Comparison of ENCODE assay signal across 21 mouse cellular contexts in genomic region chr6:36671274-36671673, GRCm38 (mm10).
"Had no signal": no experiment of that assay in that cellular context is flagged by ENCODE, and none has a peak within 500 bp of the region (broad histone marks: within the 10 kb centered on the region; RNA-seq: fewer than 3 reads in every experiment).

No protein-coding gene starts in this region.

- H3K27me3 ChIP-seq: liver, embryonic 15.5 days; lung, embryonic 15.5 days; midbrain, embryonic 12.5 days; neural tube, embryonic 13.5 days; neural tube, embryonic 15.5 days had no signal

- H3K4me3 ChIP-seq: liver, embryonic 15.5 days; lung, embryonic 15.5 days; midbrain, embryonic 10.5 days; midbrain, embryonic 12.5 days; myocyte; neural tube, embryonic 13.5 days; neural tube, embryonic 15.5 days had no signal

- H3K4me2 ChIP-seq: liver, embryonic 15.5 days; lung, embryonic 15.5 days; midbrain, embryonic 12.5 days; neural tube, embryonic 13.5 days; neural tube, embryonic 15.5 days had no signal

- H3K36me3 ChIP-seq: liver, embryonic 15.5 days; lung, embryonic 15.5 days; midbrain, embryonic 10.5 days; midbrain, embryonic 12.5 days; neural tube, embryonic 13.5 days; neural tube, embryonic 15.5 days had no signal

- H3K9ac ChIP-seq: liver, embryonic 15.5 days; liver, postnatal 0 days; lung, embryonic 15.5 days; midbrain, embryonic 12.5 days; neural tube, embryonic 13.5 days; neural tube, embryonic 15.5 days had no signal

- DNase-seq: liver, postnatal 0 days; lung, postnatal 10 days; lung, postnatal 36 days; midbrain, embryonic 14.5 days; retina, postnatal 1 day; right cerebral cortex, adult 18-20 months; right cerebral cortex, postnatal 25 days; right cerebral cortex, postnatal 4 days; spleen, adult 18-20 months; thymus, adult 18-20 months; thymus, postnatal 14 days; thymus, postnatal 36 days had no signal

- ATAC-seq: liver, postnatal 0 days; midbrain, embryonic 16.5 days had no signal

- H3K27ac ChIP-seq: liver, embryonic 15.5 days; lung, embryonic 15.5 days; macrophage; midbrain, embryonic 10.5 days; midbrain, embryonic 12.5 days; neural tube, embryonic 13.5 days; neural tube, embryonic 15.5 days had no signal

- H3K9me3 ChIP-seq: liver, embryonic 15.5 days; lung, embryonic 15.5 days; midbrain, embryonic 10.5 days; midbrain, embryonic 12.5 days; neural tube, embryonic 13.5 days; neural tube, embryonic 15.5 days had no signal

- H3K4me1 ChIP-seq: liver, embryonic 15.5 days; lung, embryonic 15.5 days had no signal
